Mouse (Mus musculus): ENCODE measurements around the gene Ndufb5. TPM values are rescaled to one million over a fixed set of nuclear protein-coding genes. Genes with fewer than 3 reads are reported as not detected.

Gene Ndufb5
- polyA plus RNA-seq, 1 experiment from 2014 or later = 276 TPM

Other genes with a start within 250 kb of the Ndufb5 start
- not detected in 2 replicates for gene Kcnmb3, start 244.8 kb upstream of the Ndufb5 start, polyA plus RNA-seq (2015; fragmentation: Nextera tagmentation; extraction: Ambion mirVana)
- gene Zfp639, start 226.7 kb upstream of the Ndufb5 start, polyA plus RNA-seq (2015; fragmentation: Nextera tagmentation; extraction: Ambion mirVana) = 34.8 and 36.0 TPM in 2 replicates
- 26.5 and 29.1 TPM in 2 replicates for gene Mfn1, start 207.5 kb upstream of the Ndufb5 start, polyA plus RNA-seq (2015; fragmentation: Nextera tagmentation; extraction: Ambion mirVana)
- gene Gnb4, start 120.4 kb upstream of the Ndufb5 start, polyA plus RNA-seq (2015; fragmentation: Nextera tagmentation; extraction: Ambion mirVana) = 92.8 and 98.0 TPM in 2 replicates
- gene Actl6a, start 30.7 kb upstream of the Ndufb5 start, polyA plus RNA-seq (2015; fragmentation: Nextera tagmentation; extraction: Ambion mirVana) = 113 and 117 TPM in 2 replicates
- gene Mrpl47, start 615 bp downstream of the Ndufb5 start, polyA plus RNA-seq (2015; fragmentation: Nextera tagmentation; extraction: Ambion mirVana) = 24.2 and 27.4 TPM in 2 replicates
- gene Usp13, start 80.6 kb downstream of the Ndufb5 start, polyA plus RNA-seq (2015; fragmentation: Nextera tagmentation; extraction: Ambion mirVana) = 4.7 and 9.0 TPM in 2 replicates